Mouse (Mus musculus) midbrain, embryonic 16.5 days (tissue): Measurements from ENCODE around the gene Bmpr1a. TPM values are rescaled to one million over a fixed set of nuclear protein-coding genes. Genes with fewer than 3 reads are reported as not detected.

ENCODE experiments used
- ATAC-seq: fragments of 200-750 bp; cut with Nextera tagmentation; 2 replicates; pipeline ENCODE4 v1.8.0; 2017; ENCODE audit warnings: moderate TSS enrichment
- H3K27ac ChIP-seq: fragments of 300-500 bp; sonication (generic); 2 replicates; pipeline ENCODE4 v1.5.1; 2014; ENCODE audit warnings: mild to moderate bottlenecking, low read length, mixed read lengths
- H3K27me3 ChIP-seq: fragments of 300-500 bp; sonication (generic); 2 replicates; pipeline ENCODE4 v1.6.1; 2014; ENCODE audit warnings: low read depth, low read length, mixed read lengths; ENCODE audit not compliant: control insufficient read depth, insufficient read depth
- H3K36me3 ChIP-seq: fragments of 300-500 bp; sonication (generic); 2 replicates; pipeline ENCODE4 v1.6.1; 2014; ENCODE audit warnings: mild to moderate bottlenecking, low read length, moderate library complexity, mixed read lengths; ENCODE audit not compliant: control insufficient read depth, insufficient read depth
- H3K4me1 ChIP-seq: fragments of 300-500 bp; sonication (generic); 2 replicates; pipeline ENCODE4 v1.6.1; 2014; ENCODE audit warnings: mild to moderate bottlenecking, low read length, mixed read lengths; ENCODE audit not compliant: control insufficient read depth, insufficient read depth
- H3K4me2 ChIP-seq: fragments of 300-500 bp; sonication (generic); 2 replicates; pipeline ENCODE4 v1.6.1; 2014; ENCODE audit warnings: mild to moderate bottlenecking, low read length, mixed read lengths
- H3K4me3 ChIP-seq: fragments of 300-500 bp; sonication (generic); 2 replicates; pipeline ENCODE4 v1.5.1; 2014; ENCODE audit warnings: low read depth, mild to moderate bottlenecking, low read length, moderate library complexity, mixed read lengths
- H3K9ac ChIP-seq: fragments of 300-500 bp; sonication (generic); 2 replicates; pipeline ENCODE4 v1.6.1; 2014; ENCODE audit warnings: low read depth, low read length, mixed read lengths
- H3K9me3 ChIP-seq: fragments of 300-500 bp; sonication (generic); replicated peaks from 2 replicates; pipeline ENCODE4 v1.6.1; 2014; ENCODE audit warnings: mild to moderate bottlenecking, low read length, mixed read lengths; ENCODE audit not compliant: control insufficient read depth, poor library complexity, severe bottlenecking
- WGBS: fragments of 180-500 bp; shearing (Covaris S2); extraction: QIAGEN DNeasy Blood & Tissue Kit; methylation state at CpG from one replicate; pipeline ENCODE4 v1.1.7; 2014; 5-methylcytosine and 5-hydroxymethylcytosine counted together
- polyA plus RNA-seq: library from polyadenylated mRNA; unstranded; fragments of >200 nt; fragmentation: Nextera tagmentation; extraction: Ambion mirVana; gene quantifications from 2 replicates; pipeline ENCODE4 v1.2.1, GENCODE M21; 2015

Bmpr1a gene
- polyA plus RNA-seq, 1 experiment from 2014 or later, result 15.4 TPM

DNA sequence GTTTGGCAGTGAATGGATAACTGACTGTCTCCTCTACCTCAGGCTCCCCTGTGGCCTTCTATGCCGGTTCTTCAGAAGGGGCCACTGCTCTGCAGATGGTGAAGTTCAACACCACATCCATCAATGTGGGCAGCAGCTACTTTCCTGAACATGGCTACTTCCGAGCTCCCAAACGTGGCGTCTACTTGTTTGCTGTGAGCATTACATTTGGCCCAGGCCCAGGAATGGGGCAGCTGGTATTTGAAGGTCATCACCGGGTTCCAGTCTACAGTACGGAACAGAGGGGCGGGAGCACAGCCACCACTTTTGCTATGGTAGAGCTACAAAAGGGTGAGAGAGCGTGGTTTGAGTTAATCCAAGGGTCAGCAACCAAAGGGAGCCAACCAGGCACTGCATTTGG, 100.3 kb downstream of the Bmpr1a start:
- no peak overlapping the region for H3K27ac ChIP-seq
- no peak for ATAC-seq
- H3K27me3 ChIP-seq, result no peaks in the 10 kb centered on the region
- H3K4me1 ChIP-seq, result no peaks in the 10 kb centered on the region
- H3K9ac ChIP-seq, result no peak overlapping the region
- no peaks in the 10 kb centered on the region for H3K9me3 ChIP-seq
- H3K4me2 ChIP-seq, result no peak overlapping the region
- H3K36me3 ChIP-seq, result peaks cover 8% of the 10 kb centered on the region
- WGBS, result 87% methylated on average over 8 of the region's 8 CpGs
- no peak overlapping the region for H3K4me3 ChIP-seq

DNA sequence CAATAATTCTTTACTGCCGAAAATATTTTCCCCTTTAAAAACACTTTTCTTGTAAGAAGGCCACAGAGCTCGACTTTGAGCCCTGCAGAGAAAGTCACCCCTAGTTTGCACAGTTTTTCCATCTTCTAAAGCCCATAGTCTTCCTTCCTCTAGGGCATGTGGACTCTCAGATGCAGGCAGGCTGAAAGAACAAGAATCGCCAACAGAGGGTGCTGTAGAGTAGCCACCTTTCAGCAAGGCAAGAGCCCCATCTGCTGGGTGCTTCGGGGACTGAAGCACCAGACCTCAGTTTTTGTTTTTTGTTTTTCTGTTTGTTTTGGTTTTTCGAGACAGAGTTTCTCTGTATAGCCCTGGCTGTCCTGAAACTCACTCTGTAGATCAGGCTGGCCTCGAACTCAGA, 102.0 kb downstream of the Bmpr1a start:
- WGBS, result 52% methylated on average over 6 of the region's 6 CpGs
- H3K4me1 ChIP-seq, result no peaks in the 10 kb centered on the region

DNA sequence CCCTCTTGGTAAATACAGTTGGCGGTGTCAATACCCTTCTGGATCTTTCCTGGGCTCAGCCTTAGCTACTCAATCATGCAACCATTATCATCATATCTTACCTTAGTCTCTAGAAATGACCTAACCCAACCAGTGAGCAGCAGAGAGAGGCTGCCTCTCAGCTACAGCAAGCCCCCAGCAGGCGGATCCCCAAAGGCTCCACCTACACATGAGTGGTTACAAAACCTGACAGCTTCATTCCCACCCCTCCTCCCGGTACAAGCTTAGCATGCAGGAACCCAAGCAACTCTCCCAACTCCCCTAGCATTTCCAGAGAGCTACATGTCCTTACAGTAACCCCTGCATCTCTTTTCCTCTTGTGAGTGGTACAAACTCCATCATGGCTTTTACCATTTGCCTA, 103.1 kb downstream of the Bmpr1a start:
- Histone ChIP-seq H3K4me1 (no peaks in the 10 kb centered on the region), H3K27me3 (no peaks in the 10 kb centered on the region), H3K9ac (no peak overlapping the region), H3K36me3 (peaks cover 7% of the 10 kb centered on the region), H3K4me3 (no peak overlapping the region), H3K9me3 (no peaks in the 10 kb centered on the region), H3K4me2 (no peak overlapping the region), H3K27ac (no peak overlapping the region)
- WGBS, result 91% methylated on average over 3 of the region's 3 CpGs
- ATAC-seq, result no peak

More for the DNA sequence above, 102.0 kb downstream of the Bmpr1a start:
- Histone ChIP-seq H3K27ac (no peak overlapping the region), H3K27me3 (no peaks in the 10 kb centered on the region), H3K9ac (no peak overlapping the region), H3K36me3 (peaks cover 7% of the 10 kb centered on the region), H3K9me3 (no peaks in the 10 kb centered on the region), H3K4me3 (no peak overlapping the region), H3K4me2 (no peak overlapping the region)
- ATAC-seq, result no peak

DNA sequence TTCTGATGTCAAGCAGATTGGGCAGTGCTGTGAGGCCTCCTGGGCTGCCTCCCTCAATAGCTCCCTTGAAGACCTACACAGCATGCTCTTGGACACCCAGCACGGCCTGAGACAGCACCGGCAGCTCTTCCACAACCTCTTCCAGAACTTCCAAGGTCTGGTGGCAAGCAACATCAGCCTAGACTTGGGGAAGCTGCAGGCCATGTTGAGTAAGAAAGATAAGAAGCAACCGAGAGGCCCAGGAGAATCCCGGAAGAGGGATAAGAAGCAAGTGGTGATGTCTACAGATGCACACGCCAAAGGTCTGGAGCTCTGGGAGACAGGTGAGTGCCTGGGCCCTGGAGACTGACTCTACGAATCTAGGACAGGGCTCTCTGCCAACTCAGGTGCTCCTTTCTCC, 103.8 kb downstream of the Bmpr1a start:
- H3K9ac ChIP-seq, result no peak overlapping the region
- no peaks in the 10 kb centered on the region for H3K9me3 ChIP-seq
- WGBS, result 97% methylated on average over 6 of the region's 6 CpGs
- peaks cover 7% of the 10 kb centered on the region for H3K36me3 ChIP-seq
- no peaks in the 10 kb centered on the region for H3K4me1 ChIP-seq
- ATAC-seq, result no peak
- H3K27me3 ChIP-seq, result no peaks in the 10 kb centered on the region
- H3K27ac ChIP-seq, result no peak overlapping the region
- H3K4me2 ChIP-seq, result no peak overlapping the region
- H3K4me3 ChIP-seq, result no peak overlapping the region

DNA sequence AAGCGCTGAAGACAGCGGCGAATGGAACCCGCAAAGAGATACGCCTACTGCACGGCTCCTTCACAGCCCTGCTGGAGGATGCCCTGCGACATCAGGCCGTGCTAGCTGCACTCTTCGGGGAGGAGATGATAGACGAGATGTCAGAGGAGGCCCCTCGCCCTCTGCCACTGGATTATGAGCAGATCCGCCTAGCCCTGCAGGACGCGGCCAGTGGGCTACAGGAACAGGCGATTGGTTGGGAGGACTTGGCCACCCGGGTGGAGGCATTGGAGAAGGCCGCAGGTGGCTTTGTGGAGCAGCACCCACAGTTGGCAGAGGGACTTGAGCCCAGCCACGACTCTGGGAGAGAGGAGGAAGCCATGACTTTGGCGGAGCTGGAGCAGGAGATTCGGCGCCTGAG, 104.2 kb downstream of the Bmpr1a start:
- Histone ChIP-seq H3K27me3 (no peaks in the 10 kb centered on the region), H3K4me2 (no peak overlapping the region), H3K4me3 (no peak overlapping the region), H3K4me1 (no peaks in the 10 kb centered on the region), H3K27ac (no peak overlapping the region), H3K9me3 (no peaks in the 10 kb centered on the region), H3K36me3 (peaks cover 7% of the 10 kb centered on the region), H3K9ac (no peak overlapping the region)
- no peak for ATAC-seq
- 94% methylated on average over 21 of the region's 21 CpGs for WGBS

DNA sequence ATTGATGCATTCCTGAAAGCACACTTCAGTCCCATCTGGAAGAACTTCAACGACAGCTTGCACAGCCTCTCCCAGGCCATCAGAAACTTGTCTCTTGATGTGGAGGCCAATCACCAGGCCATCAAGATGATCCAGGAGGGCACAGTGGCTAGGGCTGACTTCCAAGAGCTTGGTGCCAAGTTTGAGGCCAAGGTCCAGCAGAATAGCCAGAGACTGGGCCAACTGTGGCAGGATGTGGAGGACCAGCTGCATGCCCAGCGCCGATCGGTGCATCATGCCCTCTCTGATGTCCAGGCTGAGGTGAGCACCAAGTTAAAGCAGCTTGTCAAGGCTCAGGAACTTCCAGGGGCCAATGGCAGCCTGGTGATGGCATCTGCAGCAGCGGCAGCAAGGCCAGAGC, 105.3 kb downstream of the Bmpr1a start:
- Histone ChIP-seq H3K9ac (no peak overlapping the region), H3K4me2 (no peak overlapping the region), H3K9me3 (no peaks in the 10 kb centered on the region), H3K4me1 (no peaks in the 10 kb centered on the region), H3K27ac (no peak overlapping the region), H3K36me3 (peaks cover 7% of the 10 kb centered on the region), H3K4me3 (no peak overlapping the region), H3K27me3 (no peaks in the 10 kb centered on the region)
- ATAC-seq, result no peak
- 94% methylated on average over 5 of the region's 5 CpGs for WGBS

DNA sequence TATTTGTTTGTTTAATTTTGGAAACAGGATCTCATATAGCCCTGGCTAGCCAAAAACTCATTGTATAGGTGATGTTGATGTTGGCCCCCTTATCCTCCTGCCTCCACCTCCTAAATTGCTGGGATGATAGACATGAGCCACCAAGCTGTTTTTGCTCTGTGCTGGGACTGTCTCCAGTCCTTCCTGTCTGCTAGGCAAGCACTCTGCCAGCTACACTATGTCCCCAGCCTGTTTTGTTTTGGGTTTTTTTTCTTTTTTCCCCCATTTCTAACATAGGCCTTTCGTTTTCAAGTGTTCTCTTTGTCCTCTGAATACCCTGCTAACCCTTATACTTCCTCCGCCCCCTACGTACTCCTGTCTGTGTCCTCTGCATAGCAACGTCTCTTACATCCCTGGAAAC, 109.8 kb downstream of the Bmpr1a start:
- no peaks in the 10 kb centered on the region for H3K27me3 ChIP-seq
- no peak overlapping the region for H3K4me2 ChIP-seq
- H3K9me3 ChIP-seq, result no peaks in the 10 kb centered on the region
- H3K9ac ChIP-seq, result no peak overlapping the region
- H3K4me3 ChIP-seq, result no peak overlapping the region
- no peaks in the 10 kb centered on the region for H3K36me3 ChIP-seq
- WGBS, result 32% methylated on average over 4 of the region's 4 CpGs
- H3K4me1 ChIP-seq, result no peaks in the 10 kb centered on the region
- H3K27ac ChIP-seq, result no peak overlapping the region
- 0 out of 2 replicates have a peak, but pooled peaks have one; percentile 42 for ATAC-seq

DNA sequence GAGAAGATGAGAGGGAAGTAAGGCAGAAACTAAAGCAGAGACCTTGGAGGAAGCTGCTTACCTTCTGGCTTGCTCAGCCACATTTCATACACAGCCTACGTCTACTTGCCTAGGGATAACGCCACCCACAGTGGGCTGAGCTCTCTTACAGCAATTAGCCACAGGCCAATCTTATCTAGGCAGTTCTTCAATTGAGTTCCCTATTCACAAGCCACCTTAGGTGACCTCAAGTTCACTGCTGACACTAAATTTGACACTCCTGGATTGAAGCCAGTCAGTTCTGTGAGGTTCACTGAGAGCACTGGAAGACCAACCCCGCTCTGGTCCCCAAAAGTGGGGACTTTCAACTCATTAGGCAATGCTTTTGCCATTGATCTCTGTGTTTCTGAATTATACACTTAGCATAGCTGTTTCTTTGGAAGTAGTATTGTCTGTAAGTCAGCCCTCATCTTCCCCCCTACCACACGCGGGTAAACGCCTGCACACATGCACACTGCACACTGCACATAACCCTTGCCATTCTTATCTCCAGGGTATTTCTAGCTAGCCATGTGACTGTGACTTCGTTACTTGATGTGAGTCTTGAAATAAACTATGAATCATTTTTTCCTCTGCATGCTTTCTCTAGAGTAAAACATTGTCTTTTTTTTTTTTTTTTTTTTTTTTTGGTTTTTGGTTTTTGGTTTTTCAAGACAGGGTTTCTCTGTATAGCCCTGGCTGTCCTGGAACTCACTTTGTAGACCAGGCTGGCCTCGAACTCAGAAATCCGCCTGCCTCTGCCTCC, 120.0 kb downstream of the Bmpr1a start:
- H3K9me3 ChIP-seq, result no peaks in the 10 kb centered on the region
- 94% methylated on average over 9 of the region's 9 CpGs for WGBS
- H3K36me3 ChIP-seq, result no peaks in the 10 kb centered on the region
- no peak overlapping the region for H3K9ac ChIP-seq
- H3K27me3 ChIP-seq, result no peaks in the 10 kb centered on the region
- H3K4me2 ChIP-seq, result no peak overlapping the region
- peaks cover 7% of the 10 kb centered on the region; the same call in 1 of the 2 replicates for H3K4me1 ChIP-seq
- no peak for ATAC-seq
- H3K27ac ChIP-seq, result no peak overlapping the region
- no peak overlapping the region for H3K4me3 ChIP-seq

DNA sequence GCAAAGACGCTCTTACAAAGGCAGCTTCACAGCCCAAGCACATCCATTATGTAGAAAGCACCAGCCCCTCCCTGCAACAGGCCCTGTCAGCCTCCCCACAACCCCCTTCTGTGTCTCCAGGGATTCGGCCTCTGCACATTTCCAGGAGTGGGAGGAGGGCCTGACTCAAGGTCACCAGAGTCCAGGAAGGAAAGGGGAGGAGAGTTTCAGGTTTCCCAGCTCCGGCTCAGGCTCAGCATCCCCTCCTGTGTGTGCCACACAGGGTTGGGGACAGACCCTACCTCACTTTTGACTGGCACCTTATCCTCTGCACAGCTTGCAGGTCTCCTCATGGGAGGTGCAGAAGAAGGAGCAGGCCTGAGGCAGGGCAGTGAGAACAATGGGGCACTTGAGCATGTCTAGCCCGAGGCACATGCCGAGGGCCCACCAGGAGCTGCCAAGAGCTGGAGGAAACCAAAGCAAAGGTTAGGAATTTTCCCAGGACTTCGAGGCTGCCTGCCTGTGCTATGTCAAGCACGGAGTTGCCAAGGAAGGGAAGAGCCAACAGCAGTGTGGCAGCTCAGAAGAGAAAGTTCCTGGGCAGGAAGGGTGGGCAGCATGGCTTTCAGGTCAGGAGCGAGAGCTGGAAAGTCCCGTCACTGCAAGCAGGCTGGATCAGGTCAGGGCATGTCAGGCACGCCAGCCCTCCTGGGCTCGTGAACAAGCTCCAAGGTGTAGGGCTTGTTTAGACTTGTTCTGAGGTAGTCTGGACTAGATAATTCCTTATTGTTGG, 124.4 kb downstream of the Bmpr1a start:
- H3K4me1 ChIP-seq, result peaks cover 7% of the 10 kb centered on the region; the same call in 1 of the 2 replicates
- H3K4me2 ChIP-seq, result no peak overlapping the region
- H3K27me3 ChIP-seq, result no peaks in the 10 kb centered on the region
- no peak overlapping the region for H3K9ac ChIP-seq
- no peak overlapping the region for H3K4me3 ChIP-seq
- 45% methylated on average over 11 of the region's 11 CpGs for WGBS
- H3K9me3 ChIP-seq, result no peaks in the 10 kb centered on the region
- 0 out of 2 replicates have a peak overlapping the region, but pooled peaks have one; percentile 28 for H3K27ac ChIP-seq
- ATAC-seq, result peak; percentile 44; the same call in 1 of the 2 replicates
- H3K36me3 ChIP-seq, result no peaks in the 10 kb centered on the region
